ENCODE assay signal across 22 mouse cellular contexts in the genomic region with DNA sequence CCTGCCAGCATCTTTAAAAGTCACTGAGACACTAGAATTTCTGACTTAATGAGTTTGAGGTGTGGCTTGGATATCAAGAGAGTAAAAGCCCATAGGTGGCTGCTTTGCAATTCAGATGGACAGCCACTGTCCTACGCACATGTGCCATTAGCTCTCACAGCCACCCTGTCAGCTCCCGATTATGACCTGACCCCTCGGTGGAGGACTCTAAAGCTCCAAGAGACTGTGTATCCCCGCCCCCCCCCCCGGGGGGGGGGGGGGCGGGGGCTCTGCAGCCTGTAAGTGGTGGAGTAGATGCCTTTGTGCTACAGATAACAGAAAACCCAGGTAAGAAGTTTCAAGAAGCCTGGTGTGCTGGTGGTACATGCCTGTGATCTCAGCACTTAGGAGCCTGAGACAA.
"Had no signal": no experiment of that assay in that cellular context is flagged by ENCODE, and none has a peak within 500 bp of the region (broad histone marks: within the 10 kb centered on the region; RNA-seq: fewer than 3 reads in every experiment).

No protein-coding gene starts in this region.

- H3K9me3 ChIP-seq: heart, embryonic 10.5 days; heart, embryonic 12.5 days; hindbrain, embryonic 10.5 days; hindbrain, embryonic 12.5 days; hindbrain, embryonic 15.5 days; kidney, embryonic 15.5 days; limb, embryonic 13.5 days; limb, embryonic 15.5 days; liver, embryonic 12.5 days had no signal

- H3K27me3 ChIP-seq: heart, embryonic 12.5 days; hindbrain, embryonic 12.5 days; hindbrain, embryonic 15.5 days; kidney, embryonic 15.5 days; limb, embryonic 13.5 days; limb, embryonic 15.5 days; liver, embryonic 12.5 days had no signal

- H3K27ac ChIP-seq: gastrocnemius, adult 2 months; heart, embryonic 10.5 days; hindbrain, embryonic 10.5 days; hindbrain, embryonic 12.5 days; hindbrain, embryonic 15.5 days; hindbrain, postnatal 0 days; kidney, embryonic 15.5 days; kidney, postnatal 0 days; limb, embryonic 13.5 days; limb, embryonic 15.5 days; liver, embryonic 12.5 days; liver, embryonic 14.5 days had no signal

- H3K4me1 ChIP-seq: hindbrain, embryonic 15.5 days; kidney, embryonic 15.5 days; limb, embryonic 13.5 days; liver, embryonic 12.5 days had no signal

- H3K4me3 ChIP-seq: gastrocnemius, adult 2 months; heart, embryonic 10.5 days; heart, embryonic 12.5 days; hindbrain, embryonic 10.5 days; hindbrain, embryonic 12.5 days; hindbrain, embryonic 15.5 days; kidney, embryonic 15.5 days; limb, embryonic 13.5 days; limb, embryonic 15.5 days; liver, embryonic 12.5 days had no signal

- DNase-seq: gastrocnemius, adult 2 months; gastrocnemius, postnatal 10 days; gastrocnemius, postnatal 25 days; heart, adult 18-20 months; heart, postnatal 10 days; heart, postnatal 4 days; layer of hippocampus, adult 9-11 months; layer of hippocampus, postnatal 36 days; left cerebral cortex, postnatal 4 days had no signal

- ATAC-seq: hindbrain, postnatal 0 days; intestine, embryonic 16.5 days; liver, embryonic 12.5 days had no signal

- H3K9ac ChIP-seq: heart, embryonic 12.5 days; hindbrain, embryonic 12.5 days; hindbrain, embryonic 15.5 days; kidney, embryonic 15.5 days; limb, embryonic 13.5 days; limb, embryonic 15.5 days; liver, embryonic 12.5 days; liver, embryonic 14.5 days had no signal

- H3K4me2 ChIP-seq: heart, embryonic 12.5 days; hindbrain, embryonic 12.5 days; hindbrain, embryonic 15.5 days; kidney, embryonic 15.5 days; limb, embryonic 13.5 days; limb, embryonic 15.5 days; liver, embryonic 12.5 days had no signal

- H3K36me3 ChIP-seq: heart, embryonic 12.5 days; hindbrain, embryonic 12.5 days; hindbrain, embryonic 15.5 days; kidney, embryonic 15.5 days; limb, embryonic 15.5 days; liver, embryonic 12.5 days had no signal
